Mouse (Mus musculus) stomach, adult 2 months (tissue): ENCODE results near the gene Tulp4. TPM values are rescaled to one million over a fixed set of nuclear protein-coding genes. Genes with fewer than 3 reads are reported as not detected.

Source experiments
- polyA plus RNA-seq: library from polyadenylated mRNA; depleted of rRNA; stranded (reverse); fragments of >200 nt; gene quantifications from 2 replicates; pipeline ENCODE4 v1.2.3, GENCODE M21; 2012; rRNA removed

Tulp4 gene
- polyA plus RNA-seq: 23.3 and 23.6 TPM in 2 replicates

GRCm38 (mm10) chr17:6106361-6107014, at the start of gene Tulp4:
TSS of gene Tulp4 (plus strand) at chr17:6106437.

GRCm38 (mm10) chr17:6079287-6080122, 26.7 kb upstream of the Tulp4 start, which contains the start of the genes Serac1 and Gtf2h5:
TSS of gene Serac1 (minus strand) at chr17:6079741.
TSS of gene Gtf2h5 (plus strand) at chr17:6079786.

GRCm38 (mm10) chr17:6256400-6257069, 150.3 kb downstream of the Tulp4 start, which contains the start of gene Tmem181a:
TSS of gene Tmem181a (plus strand) at chr17:6256860.

Other genes starting within 250 kb of the Tulp4 start
- gene Synj2, start 165.2 kb upstream of the Tulp4 start, polyA plus RNA-seq: 3.3 and 3.5 TPM in 2 replicates
- 0.77 and 0.93 TPM in 2 replicates for gene Serac1, start 26.7 kb upstream of the Tulp4 start, polyA plus RNA-seq
- 2.3 and 2.6 TPM in 2 replicates for gene Gtf2h5, start 26.7 kb upstream of the Tulp4 start, polyA plus RNA-seq
- 9.7 and 12.1 TPM in 2 replicates for gene Tmem181a, start 150.4 kb downstream of the Tulp4 start, polyA plus RNA-seq
- gene Dynlt1a, start 211.1 kb downstream of the Tulp4 start, polyA plus RNA-seq: 0.90 and 1.2 TPM in 2 replicates